Mouse (Mus musculus) hindbrain, embryonic 16.5 days (tissue): ENCODE measurements around the gene Mfsd7a. TPM values are rescaled to one million over a fixed set of nuclear protein-coding genes. Genes with fewer than 3 reads are reported as not detected.
A peak's percentile ranks its signal among the peaks of the same experiment; 100 is the strongest.

Experiments
- ATAC-seq: fragments of 200-750 bp; cut with Nextera tagmentation; 2 replicates; pipeline ENCODE4 v1.8.0; 2017; ENCODE audit warnings: moderate TSS enrichment, moderate library complexity
- H3K27ac ChIP-seq: fragments of 300-500 bp; sonication (generic); 2 replicates; pipeline ENCODE4 v1.5.1; 2014; ENCODE audit warnings: low read depth, mild to moderate bottlenecking, control low read depth, low read length, moderate library complexity
- H3K27me3 ChIP-seq: fragments of 300-500 bp; sonication (generic); replicated peaks from 2 replicates; pipeline ENCODE4 v1.6.1; 2014; ENCODE audit warnings: low read length; ENCODE audit not compliant: control insufficient read depth, insufficient read depth
- H3K36me3 ChIP-seq: fragments of 300-500 bp; sonication (generic); 2 replicates; pipeline ENCODE4 v1.6.1; 2014; ENCODE audit warnings: mild to moderate bottlenecking, low read length, moderate library complexity, mixed read lengths; ENCODE audit not compliant: control insufficient read depth, insufficient read depth
- H3K4me1 ChIP-seq: fragments of 300-500 bp; sonication (generic); 2 replicates; pipeline ENCODE4 v1.6.1; 2014; ENCODE audit warnings: low read depth, low read length; ENCODE audit not compliant: control insufficient read depth, insufficient read depth
- H3K4me2 ChIP-seq: fragments of 300-500 bp; sonication (generic); 2 replicates; pipeline ENCODE4 v1.6.1; 2014; ENCODE audit warnings: mild to moderate bottlenecking, low read length, control low read depth, moderate library complexity
- H3K4me3 ChIP-seq: fragments of 300-500 bp; sonication (generic); 2 replicates; pipeline ENCODE4 v1.5.1; 2014; ENCODE audit warnings: mild to moderate bottlenecking, low read length, control low read depth, moderate library complexity
- H3K9ac ChIP-seq: fragments of 300-500 bp; sonication (generic); 2 replicates; pipeline ENCODE4 v1.6.1; 2014; ENCODE audit warnings: low read depth, mild to moderate bottlenecking, control low read depth, low read length, moderate library complexity
- H3K9me3 ChIP-seq: fragments of 300-500 bp; sonication (generic); 2 replicates; pipeline ENCODE4 v1.6.1; 2014; ENCODE audit warnings: mild to moderate bottlenecking, low read length, moderate library complexity; ENCODE audit not compliant: control insufficient read depth
- WGBS: fragments of 180-500 bp; shearing (Covaris S2); extraction: QIAGEN DNeasy Blood & Tissue Kit; methylation state at CpG from one replicate; pipeline ENCODE4 v1.1.7; 2014; 5-methylcytosine and 5-hydroxymethylcytosine counted together
- polyA plus RNA-seq: library from polyadenylated mRNA; unstranded; fragments of >200 nt; fragmentation: Nextera tagmentation; extraction: Ambion mirVana; gene quantifications from 2 replicates; pipeline ENCODE4 v1.2.1, GENCODE M21; 2015

Gene Mfsd7a
- polyA plus RNA-seq, 1 experiment from 2014 or later = 0.29 TPM

GRCm38 (mm10) chr5:108462446-108462845 is 13.8 kb upstream of the Mfsd7a start:
- H3K9ac ChIP-seq = peak overlapping the region; percentile 100
- H3K4me2 ChIP-seq = peak overlapping the region; percentile 69
- H3K9me3 ChIP-seq = no peaks in the 10 kb centered on the region
- no peaks in the 10 kb centered on the region for H3K36me3 ChIP-seq
- H3K27ac ChIP-seq = no peak overlapping the region
- H3K4me1 ChIP-seq = peaks cover 24% of the 10 kb centered on the region
- peak overlapping the region; percentile 96 for H3K4me3 ChIP-seq
- 38% methylated on average over 4 of the region's 4 CpGs for WGBS
- ATAC-seq = no peak
- peaks cover 6% of the 10 kb centered on the region; the same call in 1 of the 2 replicates for H3K27me3 ChIP-seq

- Histone ChIP-seq H3K4me2 (peak within 1 kb of the TSS; percentile 69), H3K27ac (peak within 1 kb of the TSS; percentile 81), H3K9me3 (no peaks in the 10 kb centered on the region), H3K4me1 (peaks cover 24% of the 10 kb centered on the region), H3K4me3 (peak within 1 kb of the TSS; percentile 96), H3K36me3 (no peaks in the 10 kb centered on the region), H3K27me3 (peaks cover 6% of the 10 kb centered on the region; the same call in 1 of the 2 replicates), H3K9ac (peak within 1 kb of the TSS; percentile 100)
- WGBS = under 1% methylated on average over 62 of the region's 62 CpGs
- peak; percentile 98 for ATAC-seq
Measured at GRCm38 (mm10) chr5:108461082-108462065, 12.7 kb upstream of the Mfsd7a start, which contains the start of gene Pcgf3. Gene Pcgf3, plus strand, starts transcription at chr5:108461232.

GRCm38 (mm10) chr5:108460461-108460860 is 11.8 kb upstream of the Mfsd7a start:
- H3K4me1 ChIP-seq = peaks cover 24% of the 10 kb centered on the region
- WGBS = 42% methylated on average over 6 of the region's 6 CpGs
- H3K36me3 ChIP-seq = no peaks in the 10 kb centered on the region
- H3K9me3 ChIP-seq = no peaks in the 10 kb centered on the region
- peak overlapping the region; percentile 96 for H3K4me3 ChIP-seq
- peak overlapping the region; percentile 100 for H3K9ac ChIP-seq
- no peak overlapping the region for H3K27ac ChIP-seq
- peak overlapping the region; percentile 69 for H3K4me2 ChIP-seq
- ATAC-seq = no peak
- H3K27me3 ChIP-seq = peaks cover 6% of the 10 kb centered on the region; the same call in 1 of the 2 replicates

- Histone ChIP-seq H3K4me1 (peaks cover 16% of the 10 kb centered on the region), H3K9ac (no peak overlapping the region), H3K9me3 (no peaks in the 10 kb centered on the region), H3K27me3 (peaks cover 6% of the 10 kb centered on the region; the same call in 1 of the 2 replicates), H3K4me3 (no peak overlapping the region), H3K4me2 (no peak overlapping the region), H3K36me3 (no peaks in the 10 kb centered on the region), H3K27ac (no peak overlapping the region)
- WGBS = 78% methylated on average over 2 of the region's 2 CpGs
- ATAC-seq = no peak
Measured at GRCm38 (mm10) chr5:108458706-108459105, 10.0 kb upstream of the Mfsd7a start.

- 48% methylated on average over 3 of the region's 3 CpGs for WGBS
- Histone ChIP-seq H3K27me3 (peaks cover 11% of the 10 kb centered on the region; the same call in 1 of the 2 replicates), H3K27ac (no peak overlapping the region)
Measured at GRCm38 (mm10) chr5:108454094-108454493, 5.4 kb upstream of the Mfsd7a start.

GRCm38 (mm10) chr5:108452422-108452821 is 3.7 kb upstream of the Mfsd7a start:
- WGBS = 79% methylated on average over 1 of the region's 1 CpGs
- Histone ChIP-seq H3K36me3 (no peaks in the 10 kb centered on the region), H3K4me1 (peaks cover 5% of the 10 kb centered on the region; the same call in 1 of the 2 replicates), H3K9ac (no peak overlapping the region), H3K4me2 (no peak overlapping the region), H3K4me3 (no peak overlapping the region), H3K27ac (no peak overlapping the region), H3K27me3 (peaks cover 13% of the 10 kb centered on the region; the same call in 1 of the 2 replicates), H3K9me3 (no peaks in the 10 kb centered on the region)
- no peak for ATAC-seq

More at GRCm38 (mm10) chr5:108454094-108454493, 5.4 kb upstream of the Mfsd7a start:
- Histone ChIP-seq H3K9ac (no peak overlapping the region), H3K9me3 (no peaks in the 10 kb centered on the region), H3K4me2 (no peak overlapping the region), H3K4me1 (no peaks in the 10 kb centered on the region; the same call in 1 of the 2 replicates), H3K4me3 (no peak overlapping the region), H3K36me3 (no peaks in the 10 kb centered on the region)
- ATAC-seq = no peak

GRCm38 (mm10) chr5:108451611-108452010 is 2.9 kb upstream of the Mfsd7a start:
- no peaks in the 10 kb centered on the region for H3K9me3 ChIP-seq
- ATAC-seq = no peak
- 94% methylated on average over 1 of the region's 1 CpGs for WGBS
- no peak overlapping the region for H3K4me3 ChIP-seq
- H3K27me3 ChIP-seq = peaks cover 13% of the 10 kb centered on the region; the same call in 1 of the 2 replicates
- no peaks in the 10 kb centered on the region for H3K36me3 ChIP-seq
- peaks cover 5% of the 10 kb centered on the region; the same call in 1 of the 2 replicates for H3K4me1 ChIP-seq
- no peak overlapping the region for H3K27ac ChIP-seq
- H3K4me2 ChIP-seq = no peak overlapping the region
- no peak overlapping the region for H3K9ac ChIP-seq

- 78% methylated on average over 8 of the region's 8 CpGs for WGBS
- Histone ChIP-seq H3K9me3 (no peaks in the 10 kb centered on the region), H3K4me3 (no peak overlapping the region), H3K9ac (no peak overlapping the region), H3K27me3 (peaks cover 13% of the 10 kb centered on the region; the same call in 1 of the 2 replicates), H3K36me3 (no peaks in the 10 kb centered on the region), H3K4me2 (no peak overlapping the region), H3K27ac (no peak overlapping the region), H3K4me1 (peaks cover 5% of the 10 kb centered on the region; the same call in 1 of the 2 replicates)
- ATAC-seq = no peak
Measured at GRCm38 (mm10) chr5:108450837-108451540, 2.3 kb upstream of the Mfsd7a start.
